Mouse (Mus musculus): ENCODE measurements around the gene Atrnl1. TPM values are rescaled to one million over a fixed set of nuclear protein-coding genes. Genes with fewer than 3 reads are reported as not detected.

Gene Atrnl1
- total RNA-seq, 1 experiment: 6.7 TPM

GRCm38 (mm10) chr19:57816221-57816996 lies 205.6 kb downstream of the Atrnl1 start:
- peak; percentile 59 for DNase-seq (ENCODE audit: low read depth, low spot score)

DNA sequence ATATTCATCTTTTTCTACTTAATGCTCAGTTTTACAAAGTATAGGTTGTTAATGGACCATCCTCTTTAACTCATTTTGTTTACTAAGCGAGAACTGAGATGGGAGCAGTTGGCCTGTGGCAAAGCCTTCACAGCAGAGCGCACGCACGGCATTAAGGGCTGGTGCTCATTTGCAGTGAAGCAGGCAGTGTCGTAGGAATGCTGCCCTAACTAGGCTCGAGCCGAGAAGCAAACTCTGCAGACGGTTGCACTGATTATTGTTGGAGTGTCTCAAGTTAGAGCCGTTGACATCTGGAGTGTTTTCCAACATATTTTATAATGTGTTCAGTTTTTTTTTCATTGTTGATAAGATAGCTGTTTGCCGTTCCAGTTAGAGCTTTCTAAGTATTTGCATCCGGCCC lies 206.9 kb downstream of the Atrnl1 start:
- Histone ChIP-seq H3K4me3 (ENCODE audit: insufficient read depth in 1 of 2, low read depth in 1 of 2, low read length in 2 of 2, poor library complexity in 1 of 2, severe bottlenecking in 1 of 2) (no peak overlapping the region), H3K9ac (ENCODE audit: insufficient read depth, low read depth, low read length, poor library complexity, severe bottlenecking) (no peak overlapping the region), H3K4me1 (ENCODE audit: control insufficient read depth in 2 of 2, insufficient read depth in 2 of 2, low read length in 2 of 2, poor library complexity in 1 of 2) (no peaks in the 10 kb centered on the region; a peak in 1 of 4 replicates), H3K9me3 (ENCODE audit: control insufficient read depth, insufficient read depth, low read depth, low read length) (no peaks in the 10 kb centered on the region), H3K36me3 (ENCODE audit: control insufficient read depth, insufficient read depth, low read length, poor library complexity, severe bottlenecking) (no peaks in the 10 kb centered on the region), H3K27ac (ENCODE audit: insufficient read depth, low read depth, low read length, poor library complexity, severe bottlenecking) (no peak overlapping the region)
- no peak for DNase-seq (ENCODE audit: low read depth, low spot score)
- no peak for TF ChIP-seq HCFC1 (IDR thresholded peaks at IDR 0.05; ENCODE audit: borderline replicate concordance, insufficient read depth, low read length)
- no peak for TF ChIP-seq CHD2 (IDR thresholded peaks at IDR 0.05; ENCODE audit: low read depth, low read length)
- no peak for TF ChIP-seq MAFK (IDR thresholded peaks at IDR 0.05; ENCODE audit: insufficient read depth, low read depth, low read length)
- TF ChIP-seq ZNF384 (IDR thresholded peaks at IDR 0.05; ENCODE audit: low read depth, low read length): no peak
- no peak for TF ChIP-seq ZC3H11A (IDR thresholded peaks at IDR 0.05; ENCODE audit: borderline replicate concordance, low read depth, low read length)
- in situ Hi-C loops (cut with MboI; ENCODE audit: low sequenced_read_pairs in 2 of 2, unreplicated experiment in 2 of 2): no loop called here

More at GRCm38 (mm10) chr19:57816221-57816996, 205.6 kb downstream of the Atrnl1 start:
- H3K4me1 ChIP-seq (ENCODE audit: control insufficient read depth in 2 of 2, insufficient read depth in 2 of 2, low read length in 2 of 2, poor library complexity in 1 of 2): no peaks in the 10 kb centered on the region; a peak in 1 of 4 replicates
- no peak overlapping the region for H3K9ac ChIP-seq (ENCODE audit: insufficient read depth, low read depth, low read length, poor library complexity, severe bottlenecking)
- no peak overlapping the region for H3K27ac ChIP-seq (ENCODE audit: insufficient read depth, low read depth, low read length, poor library complexity, severe bottlenecking)
- TF ChIP-seq ZC3H11A (IDR thresholded peaks at IDR 0.05; ENCODE audit: borderline replicate concordance, low read depth, low read length) (0 out of 2 replicates have a peak, but pooled peaks have one; percentile 36), HCFC1 (IDR thresholded peaks at IDR 0.05; ENCODE audit: borderline replicate concordance, insufficient read depth, low read length) (no peak)
- H3K9me3 ChIP-seq (ENCODE audit: control insufficient read depth, insufficient read depth, low read depth, low read length): no peaks in the 10 kb centered on the region
- in situ Hi-C loops (cut with MboI; ENCODE audit: low sequenced_read_pairs in 2 of 2, unreplicated experiment in 2 of 2): no loop called here
- H3K36me3 ChIP-seq (ENCODE audit: control insufficient read depth, insufficient read depth, low read length, poor library complexity, severe bottlenecking): no peaks in the 10 kb centered on the region
- H3K4me3 ChIP-seq (ENCODE audit: insufficient read depth in 1 of 2, low read depth in 1 of 2, low read length in 2 of 2, poor library complexity in 1 of 2, severe bottlenecking in 1 of 2): no peak overlapping the region

GRCm38 (mm10) chr19:57823446-57823845 lies 212.6 kb downstream of the Atrnl1 start:
- no peak overlapping the region for H3K27ac ChIP-seq (ENCODE audit: insufficient read depth, low read depth, low read length, poor library complexity, severe bottlenecking)
- H3K4me3 ChIP-seq (ENCODE audit: insufficient read depth in 1 of 2, low read depth in 1 of 2, low read length in 2 of 2, poor library complexity in 1 of 2, severe bottlenecking in 1 of 2): no peak overlapping the region
- H3K4me1 ChIP-seq (ENCODE audit: control insufficient read depth in 2 of 2, insufficient read depth in 2 of 2, low read length in 2 of 2, poor library complexity in 1 of 2): no peaks in the 10 kb centered on the region
- in situ Hi-C loops (cut with MboI; ENCODE audit: low sequenced_read_pairs in 2 of 2, unreplicated experiment in 2 of 2): no loop called here
- no peaks in the 10 kb centered on the region for H3K9me3 ChIP-seq (ENCODE audit: control insufficient read depth, insufficient read depth, low read depth, low read length)
- TF ChIP-seq CHD2 (IDR thresholded peaks at IDR 0.05; ENCODE audit: low read depth, low read length) (no peak), ZC3H11A (IDR thresholded peaks at IDR 0.05; ENCODE audit: borderline replicate concordance, low read depth, low read length) (no peak), ZNF384 (IDR thresholded peaks at IDR 0.05; ENCODE audit: low read depth, low read length) (no peak), MAFK (IDR thresholded peaks at IDR 0.05; ENCODE audit: insufficient read depth, low read depth, low read length) (no peak), HCFC1 (IDR thresholded peaks at IDR 0.05; ENCODE audit: borderline replicate concordance, insufficient read depth, low read length) (no peak)
- H3K9ac ChIP-seq (ENCODE audit: insufficient read depth, low read depth, low read length, poor library complexity, severe bottlenecking): no peak overlapping the region
- no peak for DNase-seq (ENCODE audit: low read depth, low spot score)
- no peaks in the 10 kb centered on the region for H3K36me3 ChIP-seq (ENCODE audit: control insufficient read depth, insufficient read depth, low read length, poor library complexity, severe bottlenecking)

DNA sequence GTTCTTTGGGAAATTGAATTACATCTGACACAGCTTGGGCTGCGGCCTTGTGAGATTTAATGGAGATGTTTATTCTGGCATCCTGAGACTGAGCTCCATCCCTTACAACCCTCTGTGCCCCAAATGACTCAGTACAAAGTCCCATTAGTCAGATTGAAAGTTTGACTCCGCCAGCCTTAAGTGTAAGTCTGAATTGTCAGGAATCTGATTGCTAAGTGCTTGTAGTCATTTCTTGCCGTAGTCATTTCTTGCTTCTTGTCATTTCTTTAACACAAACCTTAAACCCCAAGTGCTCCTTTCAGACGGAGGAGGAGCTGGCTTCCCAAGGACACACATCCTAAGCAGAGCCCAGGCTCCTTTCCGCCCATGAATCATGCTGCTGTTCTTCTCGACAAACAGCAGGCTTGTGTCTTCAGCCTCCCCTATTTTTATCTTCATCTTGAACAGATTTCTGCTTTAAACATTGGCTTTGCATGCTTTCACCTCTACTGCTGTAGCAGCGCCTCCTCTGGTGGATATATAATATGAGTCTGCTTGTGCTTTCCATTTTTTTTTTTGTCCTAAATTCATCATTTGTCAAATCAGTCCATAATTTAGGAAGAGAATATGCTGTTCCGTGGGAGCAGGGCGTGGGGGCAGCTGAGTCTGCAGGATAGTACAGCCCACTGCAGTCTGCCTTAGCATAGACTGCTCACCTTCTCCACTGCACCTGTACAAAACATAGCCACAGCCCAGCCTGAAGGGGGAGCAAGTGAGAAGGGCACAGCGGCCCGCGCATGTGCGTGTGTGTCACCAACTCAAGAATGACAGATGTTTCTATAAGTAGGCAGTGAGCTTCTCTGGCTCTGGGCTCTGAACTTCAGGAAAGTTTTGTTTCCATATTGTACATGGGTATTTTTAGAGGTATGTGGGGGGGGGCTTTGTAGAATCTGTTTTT lies 214.7 kb downstream of the Atrnl1 start:
- Histone ChIP-seq H3K9me3 (ENCODE audit: control insufficient read depth, insufficient read depth, low read depth, low read length) (no peaks in the 10 kb centered on the region), H3K9ac (ENCODE audit: insufficient read depth, low read depth, low read length, poor library complexity, severe bottlenecking) (no peak overlapping the region), H3K36me3 (ENCODE audit: control insufficient read depth, insufficient read depth, low read length, poor library complexity, severe bottlenecking) (no peaks in the 10 kb centered on the region), H3K4me3 (ENCODE audit: insufficient read depth in 1 of 2, low read depth in 1 of 2, low read length in 2 of 2, poor library complexity in 1 of 2, severe bottlenecking in 1 of 2) (no peak overlapping the region), H3K4me1 (ENCODE audit: control insufficient read depth in 2 of 2, insufficient read depth in 2 of 2, low read length in 2 of 2, poor library complexity in 1 of 2) (no peaks in the 10 kb centered on the region), H3K27ac (ENCODE audit: insufficient read depth, low read depth, low read length, poor library complexity, severe bottlenecking) (no peak overlapping the region; the same call in 1 of the 2 replicates)
- peak; percentile 21 for DNase-seq (ENCODE audit: low read depth, low spot score)
- in situ Hi-C loops (cut with MboI; ENCODE audit: low sequenced_read_pairs in 2 of 2, unreplicated experiment in 2 of 2): no loop called here
- no peak for TF ChIP-seq CHD2 (IDR thresholded peaks at IDR 0.05; ENCODE audit: low read depth, low read length)
- no peak for TF ChIP-seq MAFK (IDR thresholded peaks at IDR 0.05; ENCODE audit: insufficient read depth, low read depth, low read length)
- no peak for TF ChIP-seq ZNF384 (IDR thresholded peaks at IDR 0.05; ENCODE audit: low read depth, low read length)
- no peak for TF ChIP-seq HCFC1 (IDR thresholded peaks at IDR 0.05; ENCODE audit: borderline replicate concordance, insufficient read depth, low read length)
- no peak for TF ChIP-seq ZC3H11A (IDR thresholded peaks at IDR 0.05; ENCODE audit: borderline replicate concordance, low read depth, low read length)
